Mouse (Mus musculus): ENCODE results near the gene Gm20662. TPM values are rescaled to one million over a fixed set of nuclear protein-coding genes. Genes with fewer than 3 reads are reported as not detected.

Gene Gm20662
- polyA plus RNA-seq, 1 experiment from 2014 or later = 0.18 TPM

DNA sequence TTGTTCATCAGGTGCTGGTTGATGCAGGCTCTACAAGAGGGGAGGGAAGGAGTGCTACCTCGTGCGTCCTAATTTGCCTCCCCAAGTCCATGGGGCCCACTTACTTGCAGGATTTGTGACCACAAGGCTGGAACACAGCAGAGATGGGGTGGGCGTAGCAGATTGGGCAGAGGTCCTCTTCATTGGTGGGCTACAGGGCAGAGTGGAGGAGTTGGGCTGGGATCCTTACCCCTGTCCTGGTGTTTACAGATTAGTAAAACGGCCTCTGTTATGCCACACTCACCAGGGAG lies 55.7 kb downstream of the Gm20662 start:
- no peak overlapping the region for H3K27ac ChIP-seq (replicated peaks)
- no peak overlapping the region for H3K4me2 ChIP-seq (replicated peaks; ENCODE audit: low read depth)
- H3K9ac ChIP-seq (ENCODE audit: low read length) = 0 out of 2 replicates have a peak overlapping the region, but pooled peaks have one; percentile 23
- H3K36me3 ChIP-seq (ENCODE audit: control insufficient read depth, insufficient read depth, low read length) = peaks cover 11% of the 10 kb centered on the region; the same call in 1 of the 2 replicates
- DNase-seq (ENCODE audit: low spot score) (no peak), ATAC-seq (ENCODE audit: low FRiP score, low TSS enrichment) (no peak)
- 0 out of 2 replicates have a peak, but pooled peaks cover 4% of the 10 kb centered on the region for H3K4me1 ChIP-seq (replicated peaks; ENCODE audit: control insufficient read depth, insufficient read depth)
- 87% methylated on average over 4 of the region's 4 CpGs for WGBS
- H3K4me3 ChIP-seq (ENCODE audit: low read depth, low read length) = no peak overlapping the region
- TF ChIP-seq EP300 (optimal IDR thresholded peaks at IDR 0.05) = no peak
- TF ChIP-seq CTCF (IDR thresholded peaks at IDR 0.05; ENCODE audit: low read depth) = no peak
- H3K9me3 ChIP-seq (ENCODE audit: control insufficient read depth, low read length) = no peaks in the 10 kb centered on the region
- no peaks in the 10 kb centered on the region for H3K27me3 ChIP-seq (ENCODE audit: control insufficient read depth, insufficient read depth, low read length)

DNA sequence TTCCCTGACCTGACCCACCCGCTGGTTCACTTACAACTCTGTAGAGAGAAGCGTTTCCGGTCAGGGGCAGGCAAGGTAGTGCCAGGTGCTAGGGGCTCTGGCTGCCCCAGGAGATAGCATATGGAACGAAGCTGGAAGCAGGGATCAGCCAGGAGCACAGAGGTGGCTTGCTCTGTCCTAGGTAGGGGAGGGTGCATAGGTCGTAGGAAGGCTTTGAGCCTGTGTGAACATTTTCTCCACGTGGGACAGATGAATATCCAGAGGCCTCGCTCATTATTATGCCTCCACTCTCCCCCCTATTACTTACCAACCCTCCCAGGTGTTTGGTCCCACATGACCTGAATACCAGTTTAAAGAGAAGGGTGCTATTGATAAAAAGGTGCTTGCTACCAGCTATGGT lies 56.3 kb downstream of the Gm20662 start:
- ATAC-seq (ENCODE audit: low FRiP score, low TSS enrichment) (no peak), DNase-seq (ENCODE audit: low spot score) (no peak)
- no peaks in the 10 kb centered on the region for H3K9me3 ChIP-seq (ENCODE audit: control insufficient read depth, low read length)
- H3K9ac ChIP-seq (ENCODE audit: low read length) = no peak overlapping the region
- 0 out of 2 replicates have a peak, but pooled peaks cover 4% of the 10 kb centered on the region for H3K4me1 ChIP-seq (replicated peaks; ENCODE audit: control insufficient read depth, insufficient read depth)
- no peak overlapping the region for H3K4me3 ChIP-seq (ENCODE audit: low read depth, low read length)
- TF ChIP-seq EP300 (optimal IDR thresholded peaks at IDR 0.05) = no peak
- no peak for TF ChIP-seq CTCF (IDR thresholded peaks at IDR 0.05; ENCODE audit: low read depth)
- H3K27me3 ChIP-seq (ENCODE audit: control insufficient read depth, insufficient read depth, low read length) = no peaks in the 10 kb centered on the region
- WGBS = 69% methylated on average over 7 of the region's 7 CpGs
- peak overlapping the region; percentile 40 for H3K27ac ChIP-seq (replicated peaks)
- H3K36me3 ChIP-seq (ENCODE audit: control insufficient read depth, insufficient read depth, low read length) = peaks cover 12% of the 10 kb centered on the region; the same call in 1 of the 2 replicates
- no peak overlapping the region for H3K4me2 ChIP-seq (replicated peaks; ENCODE audit: low read depth)

DNA sequence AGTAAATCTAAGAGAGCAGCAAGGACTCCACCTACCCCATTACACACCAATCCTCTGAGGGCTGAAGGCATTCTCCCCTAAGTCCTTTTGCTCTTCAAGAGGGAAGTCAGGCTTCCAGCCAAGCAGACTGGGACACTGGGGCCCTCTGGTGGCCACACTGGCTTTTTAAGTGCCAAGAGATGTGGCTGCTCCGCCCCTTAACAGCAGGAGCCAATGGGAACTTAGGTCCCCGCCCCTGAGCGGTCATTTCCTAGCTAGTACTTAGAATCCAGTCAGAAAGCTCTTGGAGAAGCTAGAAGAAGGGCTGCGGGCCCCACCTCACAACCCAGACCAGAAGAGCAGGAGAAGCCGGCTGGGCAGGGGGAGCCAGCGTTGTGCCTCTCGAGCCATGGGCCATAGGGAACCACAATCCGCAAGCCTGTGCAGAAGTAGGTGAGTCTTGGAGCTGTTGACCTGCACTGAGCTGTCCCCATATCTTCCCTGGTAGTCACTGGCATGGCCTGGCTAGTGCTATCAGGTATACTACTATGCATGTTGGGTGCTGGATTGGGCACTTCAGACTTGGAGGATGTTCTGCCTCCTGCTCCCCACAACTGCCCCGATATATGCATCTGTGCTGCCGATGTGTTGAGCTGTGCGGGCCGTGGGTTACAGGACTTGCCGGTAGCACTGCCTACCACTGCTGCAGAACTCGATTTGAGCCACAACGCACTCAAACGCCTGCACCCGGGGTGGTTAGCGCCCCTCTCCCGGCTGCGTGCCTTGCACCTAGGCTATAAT lies 56.9 kb downstream of the Gm20662 start, which contains the start of gene Amigo3:
Gene Amigo3 (plus strand): TSS at position 275 of the 780 bp plus-strand sequence.
- ATAC-seq (ENCODE audit: low FRiP score, low TSS enrichment) (peak; percentile 55), DNase-seq (ENCODE audit: low spot score) (peak; percentile 98)
- TF ChIP-seq EP300 (optimal IDR thresholded peaks at IDR 0.05) (no peak), CTCF (IDR thresholded peaks at IDR 0.05; ENCODE audit: low read depth) (peak; percentile 99)
- Histone ChIP-seq H3K36me3 (ENCODE audit: control insufficient read depth, insufficient read depth, low read length) (peaks cover 13% of the 10 kb centered on the region; the same call in 1 of the 2 replicates), H3K4me2 (replicated peaks; ENCODE audit: low read depth) (peak within 1 kb of the TSS; percentile 50), H3K27me3 (ENCODE audit: control insufficient read depth, insufficient read depth, low read length) (no peaks in the 10 kb centered on the region), H3K9ac (ENCODE audit: low read length) (0 out of 2 replicates have a peak within 1 kb of the TSS, but pooled peaks have one; percentile 38), H3K4me1 (replicated peaks; ENCODE audit: control insufficient read depth, insufficient read depth) (0 out of 2 replicates have a peak, but pooled peaks cover 4% of the 10 kb centered on the region), H3K9me3 (ENCODE audit: control insufficient read depth, low read length) (no peaks in the 10 kb centered on the region), H3K27ac (replicated peaks) (peak within 1 kb of the TSS; percentile 74), H3K4me3 (ENCODE audit: low read depth, low read length) (peak within 1 kb of the TSS; percentile 10; the same call in 1 of the 2 replicates)
- 52% methylated on average over 20 of the region's 20 CpGs for WGBS

DNA sequence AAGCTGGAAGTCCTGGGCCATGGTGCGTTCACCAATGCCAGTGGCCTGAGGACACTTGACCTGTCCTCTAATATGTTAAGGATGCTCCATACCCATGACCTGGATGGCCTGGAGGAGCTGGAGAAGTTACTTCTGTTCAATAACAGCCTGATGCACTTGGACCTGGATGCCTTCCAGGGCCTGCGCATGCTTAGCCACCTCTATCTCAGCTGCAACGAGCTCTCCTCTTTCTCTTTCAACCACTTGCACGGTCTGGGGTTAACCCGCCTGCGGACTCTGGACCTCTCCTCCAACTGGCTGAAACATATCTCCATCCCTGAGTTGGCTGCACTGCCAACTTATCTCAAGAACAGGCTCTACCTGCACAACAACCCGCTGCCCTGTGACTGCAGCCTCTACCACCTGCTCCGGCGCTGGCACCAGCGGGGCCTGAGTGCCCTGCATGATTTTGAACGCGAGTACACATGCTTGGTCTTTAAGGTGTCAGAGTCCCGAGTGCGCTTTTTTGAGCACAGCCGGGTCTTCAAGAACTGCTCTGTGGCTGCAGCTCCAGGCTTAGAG lies 57.6 kb downstream of the Gm20662 start:
- H3K27me3 ChIP-seq (ENCODE audit: control insufficient read depth, insufficient read depth, low read length) = no peaks in the 10 kb centered on the region
- 72% methylated on average over 15 of the region's 15 CpGs for WGBS
- 0 out of 2 replicates have a peak overlapping the region, but pooled peaks have one; percentile 38 for H3K9ac ChIP-seq (ENCODE audit: low read length)
- H3K4me3 ChIP-seq (ENCODE audit: low read depth, low read length) = no peak overlapping the region
- H3K4me1 ChIP-seq (replicated peaks; ENCODE audit: control insufficient read depth, insufficient read depth) = 0 out of 2 replicates have a peak, but pooled peaks cover 4% of the 10 kb centered on the region
- DNase-seq (ENCODE audit: low spot score) (peak; percentile 75), ATAC-seq (ENCODE audit: low FRiP score, low TSS enrichment) (peak; percentile 4; the same call in 1 of the 2 replicates)
- peak overlapping the region; percentile 74 for H3K27ac ChIP-seq (replicated peaks)
- H3K4me2 ChIP-seq (replicated peaks; ENCODE audit: low read depth) = peak overlapping the region; percentile 50; the same call in 1 of the 2 replicates
- TF ChIP-seq CTCF (IDR thresholded peaks at IDR 0.05; ENCODE audit: low read depth) = no peak
- no peak for TF ChIP-seq EP300 (optimal IDR thresholded peaks at IDR 0.05)
- no peaks in the 10 kb centered on the region for H3K9me3 ChIP-seq (ENCODE audit: control insufficient read depth, low read length)
- H3K36me3 ChIP-seq (ENCODE audit: control insufficient read depth, insufficient read depth, low read length) = peaks cover 14% of the 10 kb centered on the region; the same call in 1 of the 2 replicates

DNA sequence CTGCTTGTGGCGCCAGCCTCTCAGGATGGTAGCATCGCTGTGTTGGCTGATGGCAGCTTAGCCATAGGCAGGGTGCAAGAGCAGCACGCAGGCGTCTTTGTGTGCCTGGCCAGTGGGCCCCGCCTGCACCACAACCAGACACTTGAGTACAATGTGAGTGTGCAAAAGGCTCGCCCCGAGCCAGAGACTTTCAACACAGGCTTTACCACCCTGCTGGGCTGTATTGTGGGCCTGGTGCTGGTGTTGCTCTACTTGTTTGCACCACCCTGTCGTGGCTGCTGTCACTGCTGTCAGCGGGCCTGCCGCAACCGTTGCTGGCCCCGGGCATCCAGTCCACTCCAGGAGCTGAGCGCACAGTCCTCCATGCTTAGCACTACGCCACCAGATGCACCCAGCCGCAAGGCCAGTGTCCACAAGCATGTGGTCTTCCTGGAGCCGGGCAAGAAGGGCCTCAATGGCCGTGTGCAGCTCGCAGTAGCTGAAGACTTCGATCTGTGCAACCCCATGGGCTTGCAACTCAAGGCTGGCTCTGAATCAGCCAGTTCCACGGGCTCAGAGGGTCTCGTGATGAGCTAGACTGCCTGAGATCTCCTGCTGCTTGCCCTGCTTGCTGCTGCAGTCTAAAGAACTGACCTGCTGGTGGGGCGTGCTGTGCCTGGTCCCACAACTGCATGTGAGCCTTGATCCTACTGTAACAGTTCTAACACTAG lies 58.3 kb downstream of the Gm20662 start:
- peaks cover 20% of the 10 kb centered on the region; the same call in 1 of the 2 replicates for H3K36me3 ChIP-seq (ENCODE audit: control insufficient read depth, insufficient read depth, low read length)
- no peak overlapping the region for H3K9ac ChIP-seq (ENCODE audit: low read length)
- DNase-seq (ENCODE audit: low spot score) = no peak
- 85% methylated on average over 22 of the region's 22 CpGs for WGBS
- H3K4me3 ChIP-seq (ENCODE audit: low read depth, low read length) = no peak overlapping the region
- no peaks in the 10 kb centered on the region for H3K9me3 ChIP-seq (ENCODE audit: control insufficient read depth, low read length)
- H3K27ac ChIP-seq (replicated peaks) = peak overlapping the region; percentile 56; the same call in 1 of the 2 replicates
- no peaks in the 10 kb centered on the region for H3K27me3 ChIP-seq (ENCODE audit: control insufficient read depth, insufficient read depth, low read length)
- no peak overlapping the region for H3K4me2 ChIP-seq (replicated peaks; ENCODE audit: low read depth)
- 0 out of 2 replicates have a peak, but pooled peaks cover 4% of the 10 kb centered on the region for H3K4me1 ChIP-seq (replicated peaks; ENCODE audit: control insufficient read depth, insufficient read depth)
- no peak for TF ChIP-seq EP300 (optimal IDR thresholded peaks at IDR 0.05)
- TF ChIP-seq CTCF (IDR thresholded peaks at IDR 0.05; ENCODE audit: low read depth) = no peak
- no peak for ATAC-seq (ENCODE audit: low FRiP score, low TSS enrichment)

All from stomach, postnatal 0 days (tissue).